Mouse (Mus musculus): ENCODE measurements at regions not wholly inside any gene's neighbourhood (a gene's known extent, or its start where the extent isn't known, plus 50 kb on each side); places are given as distances from the start of the nearest gene placed in this dataset.

DNA sequence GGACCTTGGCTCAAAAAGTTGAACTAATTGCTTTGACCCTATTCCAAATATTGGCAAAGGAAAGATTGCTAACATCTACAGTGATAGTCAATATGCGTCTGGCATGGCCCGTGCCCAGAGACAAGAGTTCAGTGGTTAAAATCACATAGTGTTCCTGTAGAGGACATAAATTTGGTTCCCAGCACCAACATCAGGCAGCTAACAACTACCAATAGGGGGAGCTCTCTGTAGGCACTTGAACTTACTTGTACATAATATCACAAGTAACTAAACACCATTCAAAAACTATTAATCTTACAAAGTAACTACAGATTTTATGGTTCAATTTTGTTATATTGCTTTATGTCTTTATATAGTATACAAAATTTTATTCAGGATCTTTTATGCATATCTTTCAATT, 74.3 kb downstream of the Serpinb9g start:
- H3K9me3 ChIP-seq (ENCODE audit: low read length) = no peaks in the 10 kb centered on the region
- DNase-seq (no peak), ATAC-seq (no peak)
- H3K27ac ChIP-seq (ENCODE audit: low read depth) = no peak overlapping the region
- no peak overlapping the region for H3K4me2 ChIP-seq (ENCODE audit: low read depth, low read length)
- H3K27me3 ChIP-seq (ENCODE audit: insufficient read depth, low read length) = no peaks in the 10 kb centered on the region
- no peaks in the 10 kb centered on the region for H3K36me3 ChIP-seq (replicated peaks; ENCODE audit: insufficient read depth, low read length)
- no peak overlapping the region for H3K4me3 ChIP-seq (ENCODE audit: low read depth, low read length)
- no peaks in the 10 kb centered on the region for H3K4me1 ChIP-seq (ENCODE audit: insufficient read depth)
- H3K9ac ChIP-seq (replicated peaks) = no peak overlapping the region
- TF ChIP-seq CTCF (IDR thresholded peaks at IDR 0.05; ENCODE audit: low read depth) = 0 out of 2 replicates have a peak, but pooled peaks have one; percentile 4
- no peak for TF ChIP-seq EP300 (IDR thresholded peaks at IDR 0.05; ENCODE audit: low read depth)
- WGBS (ENCODE audit: insufficient replicate concordance) = 90% methylated on average over 2 of the region's 2 CpGs

DNA sequence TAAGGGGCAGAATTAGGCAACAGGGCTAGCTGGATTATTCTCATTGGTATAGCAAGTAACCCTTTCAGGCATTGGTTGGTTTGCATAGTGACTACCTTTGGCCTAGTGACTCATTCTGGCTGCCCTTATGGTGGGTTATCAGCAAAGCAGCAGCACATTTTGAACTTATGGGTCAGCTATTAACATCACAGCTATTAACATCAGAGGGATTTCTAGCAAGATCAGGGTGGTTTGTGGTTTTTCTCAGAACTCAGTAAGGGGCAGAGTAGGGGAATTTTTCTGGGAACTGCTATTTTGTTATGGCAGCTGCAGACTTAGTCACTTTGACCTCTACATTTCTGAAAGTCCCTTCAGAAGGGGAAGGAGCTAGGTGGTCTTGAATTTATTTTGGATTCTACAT, 75.1 kb downstream of the Serpinb9g start:
- H3K36me3 ChIP-seq (replicated peaks; ENCODE audit: insufficient read depth, low read length) = no peaks in the 10 kb centered on the region
- ATAC-seq (no peak), DNase-seq (no peak)
- no peaks in the 10 kb centered on the region for H3K9me3 ChIP-seq (ENCODE audit: low read length)
- no peaks in the 10 kb centered on the region for H3K27me3 ChIP-seq (ENCODE audit: insufficient read depth, low read length)
- H3K4me1 ChIP-seq (ENCODE audit: insufficient read depth) = no peaks in the 10 kb centered on the region
- H3K4me2 ChIP-seq (ENCODE audit: low read depth, low read length) = no peak overlapping the region
- no peak overlapping the region for H3K4me3 ChIP-seq (ENCODE audit: low read depth, low read length)
- H3K27ac ChIP-seq (ENCODE audit: low read depth) = no peak overlapping the region
- TF ChIP-seq EP300 (IDR thresholded peaks at IDR 0.05; ENCODE audit: low read depth) (no peak), CTCF (IDR thresholded peaks at IDR 0.05; ENCODE audit: low read depth) (no peak)
- H3K9ac ChIP-seq (replicated peaks) = no peak overlapping the region

- no peaks in the 10 kb centered on the region for H3K27me3 ChIP-seq (ENCODE audit: insufficient read depth, low read length)
- DNase-seq (no peak), ATAC-seq (no peak)
- H3K9me3 ChIP-seq (ENCODE audit: low read length) = no peaks in the 10 kb centered on the region
- no peak overlapping the region for H3K27ac ChIP-seq (ENCODE audit: low read depth)
- H3K4me1 ChIP-seq (ENCODE audit: insufficient read depth) = no peaks in the 10 kb centered on the region
- no peak overlapping the region for H3K4me2 ChIP-seq (ENCODE audit: low read depth, low read length)
- 49% methylated on average over 3 of the region's 3 CpGs for WGBS (ENCODE audit: insufficient replicate concordance)
- H3K36me3 ChIP-seq (replicated peaks; ENCODE audit: insufficient read depth, low read length) = no peaks in the 10 kb centered on the region
- no peak for TF ChIP-seq EP300 (IDR thresholded peaks at IDR 0.05; ENCODE audit: low read depth)
- TF ChIP-seq CTCF (IDR thresholded peaks at IDR 0.05; ENCODE audit: low read depth) = peak; percentile 24
- no peak overlapping the region for H3K9ac ChIP-seq (replicated peaks)
- H3K4me3 ChIP-seq (ENCODE audit: low read depth, low read length) = no peak overlapping the region
These were observed 77.0 kb downstream of the Serpinb9g start for GRCm38 (mm10) chr13:33561625-33562024.

DNA sequence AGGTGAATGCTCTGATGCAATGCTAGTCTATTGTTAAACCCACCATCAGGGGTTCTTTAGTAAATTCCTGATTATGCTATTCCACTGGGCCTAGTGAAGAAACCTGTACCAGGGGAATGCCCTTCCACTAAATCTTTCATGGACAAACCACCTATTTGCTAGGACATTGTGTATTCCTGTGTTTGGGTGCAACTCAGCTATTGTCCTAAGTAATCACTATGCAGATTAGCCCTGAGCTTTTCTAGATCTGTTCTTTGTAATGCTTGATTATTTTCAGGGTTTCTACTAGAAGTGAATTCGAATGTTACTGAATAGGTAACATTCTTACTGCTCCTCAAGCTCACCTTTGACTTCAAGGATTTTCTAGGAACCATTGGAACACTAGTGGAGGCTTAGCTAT, 78.3 kb downstream of the Serpinb9g start:
- no peak for DNase-seq
- Histone ChIP-seq H3K9me3 (ENCODE audit: low read length) (no peaks in the 10 kb centered on the region), H3K36me3 (replicated peaks; ENCODE audit: insufficient read depth, low read length) (no peaks in the 10 kb centered on the region), H3K4me1 (ENCODE audit: insufficient read depth) (no peaks in the 10 kb centered on the region), H3K27ac (ENCODE audit: low read depth) (no peak overlapping the region), H3K4me2 (ENCODE audit: low read depth, low read length) (no peak overlapping the region), H3K4me3 (ENCODE audit: low read depth, low read length) (no peak overlapping the region), H3K27me3 (ENCODE audit: insufficient read depth, low read length) (no peaks in the 10 kb centered on the region), H3K9ac (replicated peaks) (no peak overlapping the region)
- no peak for ATAC-seq
- 29% methylated on average over 1 of the region's 1 CpGs for WGBS (ENCODE audit: insufficient replicate concordance)
- TF ChIP-seq EP300 (IDR thresholded peaks at IDR 0.05; ENCODE audit: low read depth) (no peak), CTCF (IDR thresholded peaks at IDR 0.05; ENCODE audit: low read depth) (no peak)

- Histone ChIP-seq H3K4me2 (ENCODE audit: low read depth, low read length) (no peak overlapping the region), H3K4me3 (ENCODE audit: low read depth, low read length) (no peak overlapping the region), H3K9me3 (ENCODE audit: low read length) (no peaks in the 10 kb centered on the region), H3K36me3 (replicated peaks; ENCODE audit: insufficient read depth, low read length) (no peaks in the 10 kb centered on the region), H3K4me1 (ENCODE audit: insufficient read depth) (no peaks in the 10 kb centered on the region), H3K27me3 (ENCODE audit: insufficient read depth, low read length) (no peaks in the 10 kb centered on the region), H3K9ac (replicated peaks) (no peak overlapping the region), H3K27ac (ENCODE audit: low read depth) (no peak overlapping the region)
- DNase-seq (no peak), ATAC-seq (no peak)
- TF ChIP-seq EP300 (IDR thresholded peaks at IDR 0.05; ENCODE audit: low read depth) (no peak), CTCF (IDR thresholded peaks at IDR 0.05; ENCODE audit: low read depth) (no peak)
- 29% methylated on average over 1 of the region's 1 CpGs for WGBS (ENCODE audit: insufficient replicate concordance)
These were observed 78.8 kb downstream of the Serpinb9g start for GRCm38 (mm10) chr13:33563366-33563765.

DNA sequence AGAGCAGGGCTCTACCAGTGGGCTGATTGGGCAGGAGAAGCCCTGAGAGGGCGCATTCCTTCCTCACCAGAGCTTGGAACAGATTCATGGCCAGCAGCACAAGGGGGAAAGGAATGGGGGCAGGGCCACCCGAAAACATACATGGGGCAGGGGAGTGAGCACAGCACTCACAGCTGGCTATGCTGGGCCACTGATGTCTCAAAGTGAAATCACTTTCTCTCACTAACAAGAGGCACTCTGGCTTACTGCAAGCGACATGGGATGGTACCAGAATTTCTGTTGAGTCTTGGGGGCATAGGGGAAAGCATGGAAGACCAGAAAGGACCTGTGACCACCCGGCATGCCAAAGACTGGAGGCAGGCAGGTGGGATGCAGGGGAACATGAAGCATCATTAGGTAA, 83.3 kb downstream of the Serpinb9g start:
- Histone ChIP-seq H3K4me3 (ENCODE audit: low read depth, low read length) (no peak overlapping the region), H3K27ac (ENCODE audit: low read depth) (no peak overlapping the region), H3K27me3 (ENCODE audit: insufficient read depth, low read length) (no peaks in the 10 kb centered on the region), H3K4me1 (ENCODE audit: insufficient read depth) (no peaks in the 10 kb centered on the region), H3K9ac (replicated peaks) (no peak overlapping the region), H3K36me3 (replicated peaks; ENCODE audit: insufficient read depth, low read length) (no peaks in the 10 kb centered on the region), H3K4me2 (ENCODE audit: low read depth, low read length) (no peak overlapping the region), H3K9me3 (ENCODE audit: low read length) (no peaks in the 10 kb centered on the region)
- no peak for ATAC-seq
- DNase-seq = no peak
- TF ChIP-seq CTCF (IDR thresholded peaks at IDR 0.05; ENCODE audit: low read depth) (no peak), EP300 (IDR thresholded peaks at IDR 0.05; ENCODE audit: low read depth) (no peak)
- WGBS (ENCODE audit: insufficient replicate concordance) = 75% methylated on average over 4 of the region's 4 CpGs

DNA sequence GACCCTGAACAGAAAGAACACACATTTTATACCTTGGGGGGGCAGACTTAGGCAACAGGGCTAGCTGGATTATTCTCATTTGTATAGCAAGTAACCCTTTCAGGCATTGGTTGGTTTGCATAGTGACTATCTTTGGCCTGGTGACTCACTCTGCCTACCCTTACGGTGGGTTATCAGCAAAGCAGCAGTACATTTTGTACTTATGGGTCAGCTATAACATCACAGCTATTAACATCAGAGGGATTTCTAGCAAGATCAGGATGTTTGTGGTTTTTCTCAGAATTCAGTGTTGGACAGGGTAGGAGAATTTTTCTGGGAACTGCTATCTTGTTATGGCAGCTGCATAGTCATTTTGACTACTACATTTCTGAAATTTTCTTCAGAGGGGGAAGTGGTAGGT, 84.7 kb downstream of the Serpinb9g start:
- Histone ChIP-seq H3K4me2 (ENCODE audit: low read depth, low read length) (no peak overlapping the region), H3K4me3 (ENCODE audit: low read depth, low read length) (no peak overlapping the region), H3K9ac (replicated peaks) (no peak overlapping the region), H3K36me3 (replicated peaks; ENCODE audit: insufficient read depth, low read length) (no peaks in the 10 kb centered on the region), H3K27ac (ENCODE audit: low read depth) (no peak overlapping the region), H3K27me3 (ENCODE audit: insufficient read depth, low read length) (no peaks in the 10 kb centered on the region), H3K9me3 (ENCODE audit: low read length) (no peaks in the 10 kb centered on the region), H3K4me1 (ENCODE audit: insufficient read depth) (no peaks in the 10 kb centered on the region)
- DNase-seq = no peak
- no peak for TF ChIP-seq CTCF (IDR thresholded peaks at IDR 0.05; ENCODE audit: low read depth)
- peak; percentile 45; the same call in 1 of the 2 replicates for TF ChIP-seq EP300 (IDR thresholded peaks at IDR 0.05; ENCODE audit: low read depth)
- 70% methylated on average over 1 of the region's 1 CpGs for WGBS (ENCODE audit: insufficient replicate concordance)
- ATAC-seq = no peak
